Mouse (Mus musculus): ENCODE data around the gene Tcirg1. TPM values are rescaled to one million over a fixed set of nuclear protein-coding genes. Genes with fewer than 3 reads are reported as not detected.

The Tcirg1 gene
- total RNA-seq, 1 experiment from 2014 or later = 110 TPM

DNA sequence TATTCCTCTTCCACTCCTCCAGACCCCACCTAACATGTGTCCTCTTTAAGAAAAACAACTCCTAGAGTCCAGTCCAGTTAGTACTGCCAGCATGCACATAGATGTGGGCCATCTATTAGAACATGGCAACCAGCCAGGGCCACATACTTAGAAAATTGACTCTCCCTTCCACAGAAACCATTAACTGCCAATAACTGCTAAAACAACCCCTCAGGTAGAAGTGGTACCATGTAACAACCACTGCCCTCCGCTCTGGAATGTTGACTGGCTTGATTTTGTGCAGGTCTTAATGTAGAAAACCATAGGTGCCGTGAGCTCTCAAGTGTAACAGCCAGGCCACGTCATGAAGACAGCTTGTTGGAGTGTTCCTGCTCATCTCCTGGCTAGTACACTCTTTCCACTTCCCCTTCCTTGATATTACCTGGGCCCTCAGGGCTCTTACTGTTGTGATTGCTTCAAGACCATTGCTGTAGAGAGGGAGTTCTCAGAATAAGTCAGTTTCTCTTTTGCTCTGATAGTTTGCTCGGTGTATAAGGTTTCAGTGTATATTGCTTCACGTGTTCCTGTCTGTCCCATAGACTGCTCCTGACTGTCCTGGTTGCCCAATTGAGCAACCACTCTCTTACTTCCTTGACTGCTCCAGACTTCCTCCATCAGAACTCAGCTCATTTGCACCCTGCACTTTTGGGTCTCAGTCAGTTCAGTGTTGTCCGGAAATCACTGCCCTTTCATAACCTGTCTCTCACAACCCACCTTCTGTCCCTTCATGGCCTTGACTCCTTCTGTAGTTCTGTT lies 26.7 kb downstream of the Tcirg1 start:
- peak in 1 of 2 experiments; percentile 39; a peak in 1 of 4 replicates for ATAC-seq (replicated peaks in 1 of 2; ENCODE audit: insufficient read depth in 1 of 2, low FRiP score in 2 of 2, low TSS enrichment in 1 of 2, low read depth in 1 of 2, poor library complexity in 2 of 2, severe bottlenecking in 2 of 2)

DNA sequence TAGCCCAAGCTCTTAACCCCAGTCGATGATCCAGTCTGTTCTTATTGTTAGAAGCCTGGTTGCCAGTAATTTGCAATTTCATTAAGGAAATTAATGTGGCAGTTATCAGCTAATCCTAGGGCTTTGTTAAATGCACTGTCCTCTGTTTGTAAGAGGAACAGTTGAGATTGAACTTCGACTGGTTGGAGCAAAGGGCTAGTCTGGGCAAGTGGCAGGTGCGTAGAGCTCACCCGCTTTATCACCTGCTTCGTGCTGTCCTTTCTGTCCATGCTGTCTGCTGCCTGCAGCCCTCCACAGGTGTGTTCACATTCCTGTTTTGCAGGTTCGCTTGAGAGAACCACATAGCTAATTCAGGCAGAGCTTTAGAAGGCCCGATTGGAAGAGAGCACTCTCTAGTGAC lies 31.9 kb downstream of the Tcirg1 start:
- no peak for ATAC-seq (replicated peaks in 1 of 2; ENCODE audit: insufficient read depth in 1 of 2, low FRiP score in 2 of 2, low TSS enrichment in 1 of 2, low read depth in 1 of 2, poor library complexity in 2 of 2, severe bottlenecking in 2 of 2)

DNA sequence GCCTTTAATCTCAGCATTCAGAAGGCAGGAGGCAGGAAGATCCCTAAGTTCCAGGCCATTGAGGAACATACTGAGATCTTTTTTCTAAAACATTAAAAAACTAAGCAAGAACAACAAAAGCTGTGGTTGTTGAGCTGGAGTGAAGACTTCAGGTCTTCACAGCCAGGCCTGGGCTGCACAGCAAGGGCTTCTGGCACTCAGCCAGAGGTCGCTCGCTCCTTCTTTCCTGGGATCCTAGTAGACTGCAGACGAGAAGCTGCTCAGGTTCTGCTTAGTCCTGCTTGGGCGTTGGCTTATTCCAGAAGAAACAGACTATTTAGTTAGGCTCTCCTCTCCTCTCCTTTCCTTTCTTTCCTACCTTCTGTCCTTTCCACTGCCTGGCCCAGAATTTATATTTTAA lies 34.6 kb downstream of the Tcirg1 start:
- ATAC-seq (replicated peaks in 1 of 2; ENCODE audit: insufficient read depth in 1 of 2, low FRiP score in 2 of 2, low TSS enrichment in 1 of 2, low read depth in 1 of 2, poor library complexity in 2 of 2, severe bottlenecking in 2 of 2) = no peak

DNA sequence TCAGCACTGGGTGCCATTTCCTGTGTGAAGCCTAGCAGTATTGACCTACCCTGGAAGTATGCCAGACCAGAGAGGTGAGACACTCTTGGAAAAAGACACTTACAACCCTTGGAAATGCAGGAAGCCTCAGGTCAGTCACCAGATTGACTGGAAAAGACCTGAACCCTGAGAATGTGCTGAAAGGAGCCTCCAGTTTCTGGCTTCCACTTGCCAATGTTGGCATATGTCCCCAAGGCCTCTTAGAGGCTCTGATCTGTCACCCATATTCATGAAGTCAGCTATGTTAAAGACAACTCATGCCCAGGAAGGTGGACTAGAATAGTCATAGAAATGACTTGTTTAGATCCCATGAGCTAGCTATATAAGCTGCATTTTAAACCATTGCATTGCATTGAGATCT lies 35.5 kb downstream of the Tcirg1 start:
- ATAC-seq (replicated peaks in 1 of 2; ENCODE audit: insufficient read depth in 1 of 2, low FRiP score in 2 of 2, low TSS enrichment in 1 of 2, low read depth in 1 of 2, poor library complexity in 2 of 2, severe bottlenecking in 2 of 2) = no peak

DNA sequence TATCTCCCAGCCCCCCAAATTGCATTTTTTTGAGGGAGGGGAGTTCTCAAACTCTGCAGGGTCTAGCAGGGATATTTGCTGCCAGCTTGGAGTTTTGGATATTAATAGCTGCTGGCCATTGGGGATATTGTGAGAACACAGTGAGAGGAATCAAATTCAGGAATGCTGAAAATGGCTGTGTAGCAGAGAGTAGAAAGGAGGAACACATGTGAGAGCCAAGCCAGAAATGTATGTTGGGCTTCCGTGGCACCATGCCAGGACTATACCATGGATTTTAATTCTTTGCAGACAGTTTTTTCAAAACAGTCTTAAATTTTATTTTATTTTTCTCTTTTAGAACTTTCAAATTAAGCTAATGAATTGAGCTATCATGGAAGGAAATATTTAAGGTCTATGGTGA lies 38.6 kb downstream of the Tcirg1 start:
- no peak for ATAC-seq (replicated peaks in 1 of 2; ENCODE audit: insufficient read depth in 1 of 2, low FRiP score in 2 of 2, low TSS enrichment in 1 of 2, low read depth in 1 of 2, poor library complexity in 2 of 2, severe bottlenecking in 2 of 2)

DNA sequence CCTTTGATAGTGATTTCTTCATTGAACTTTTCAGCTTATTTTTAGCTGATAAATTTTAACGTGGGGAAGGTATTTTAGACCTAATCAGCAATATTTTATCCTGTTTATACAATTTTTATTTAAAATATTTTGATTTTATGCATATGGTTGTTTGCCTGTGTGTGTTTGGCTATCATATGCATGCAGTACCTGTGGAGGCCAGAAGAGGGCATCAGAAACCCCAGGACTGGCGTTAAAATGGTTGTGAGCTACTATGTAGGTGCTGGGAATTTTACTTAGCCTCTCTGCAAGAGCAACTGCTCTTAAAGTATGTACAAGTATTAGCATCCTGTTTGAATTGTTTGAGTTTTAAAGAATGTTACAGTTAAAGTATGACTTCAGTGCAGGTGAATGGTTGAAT lies 42.0 kb downstream of the Tcirg1 start:
- ATAC-seq (replicated peaks in 1 of 2; ENCODE audit: insufficient read depth in 1 of 2, low FRiP score in 2 of 2, low TSS enrichment in 1 of 2, low read depth in 1 of 2, poor library complexity in 2 of 2, severe bottlenecking in 2 of 2) = no peak

DNA sequence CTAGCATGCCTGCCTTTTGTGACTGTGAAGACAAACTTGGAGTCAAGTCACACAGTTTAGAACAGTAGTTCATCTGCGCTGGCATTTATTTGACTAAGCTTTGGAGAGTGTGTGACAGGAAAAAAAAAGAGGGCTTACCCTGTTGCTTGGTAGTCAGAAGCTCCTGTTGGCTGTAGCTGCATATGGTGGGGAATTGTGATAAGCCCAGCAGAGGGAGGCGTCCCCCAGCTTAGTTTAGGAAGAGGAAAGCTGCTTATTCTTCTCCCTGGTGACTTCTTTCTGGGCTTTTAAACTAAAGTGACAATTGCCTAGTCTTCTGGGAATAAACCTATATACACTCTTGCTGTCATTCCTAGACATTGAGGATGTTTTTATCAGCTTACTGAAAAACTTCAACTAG lies 44.2 kb downstream of the Tcirg1 start:
- no peak for ATAC-seq (replicated peaks in 1 of 2; ENCODE audit: insufficient read depth in 1 of 2, low FRiP score in 2 of 2, low TSS enrichment in 1 of 2, low read depth in 1 of 2, poor library complexity in 2 of 2, severe bottlenecking in 2 of 2)

DNA sequence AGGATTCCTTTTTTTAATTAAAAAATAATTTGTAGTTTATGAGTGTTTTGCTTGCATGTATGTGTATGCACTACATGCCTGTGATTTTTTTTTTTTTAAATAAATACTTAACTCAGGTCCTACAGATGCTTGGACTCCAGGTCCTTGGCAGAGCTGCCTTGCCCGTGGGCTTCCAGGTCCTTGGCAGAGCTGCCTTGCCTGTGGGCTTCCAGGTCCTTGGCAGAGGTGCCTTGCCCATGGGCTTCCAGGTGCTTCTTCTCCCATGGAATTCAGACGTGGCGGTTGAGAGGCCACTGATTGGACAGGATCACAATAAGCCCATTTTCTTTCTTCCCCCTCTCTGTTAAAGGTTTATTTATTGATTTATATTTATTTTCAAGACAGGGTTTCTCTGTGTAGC lies 49.7 kb downstream of the Tcirg1 start:
- ATAC-seq (replicated peaks in 1 of 2; ENCODE audit: insufficient read depth in 1 of 2, low FRiP score in 2 of 2, low TSS enrichment in 1 of 2, low read depth in 1 of 2, poor library complexity in 2 of 2, severe bottlenecking in 2 of 2) = no peak

DNA sequence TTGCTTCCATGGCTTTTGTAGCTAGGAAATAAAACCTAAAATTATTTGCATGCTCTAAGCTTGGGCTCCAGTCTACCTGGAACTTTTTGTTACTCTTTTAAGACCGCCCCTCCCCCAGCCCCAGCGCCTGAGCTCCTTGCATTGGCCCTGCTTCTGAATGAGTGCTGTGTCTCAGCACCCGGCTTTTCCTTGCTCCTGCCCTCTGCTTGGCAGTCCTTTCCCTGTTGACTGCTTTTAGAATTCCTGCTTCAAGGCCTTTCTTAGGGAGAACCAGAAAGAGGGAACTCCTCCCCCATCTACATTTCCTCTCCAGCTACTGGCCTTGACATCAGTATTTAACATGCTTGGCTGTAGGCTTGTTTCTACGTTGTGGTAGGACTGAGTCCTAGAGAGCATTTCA lies 51.3 kb downstream of the Tcirg1 start:
- no peak for ATAC-seq (replicated peaks in 1 of 2; ENCODE audit: insufficient read depth in 1 of 2, low FRiP score in 2 of 2, low TSS enrichment in 1 of 2, low read depth in 1 of 2, poor library complexity in 2 of 2, severe bottlenecking in 2 of 2)

DNA sequence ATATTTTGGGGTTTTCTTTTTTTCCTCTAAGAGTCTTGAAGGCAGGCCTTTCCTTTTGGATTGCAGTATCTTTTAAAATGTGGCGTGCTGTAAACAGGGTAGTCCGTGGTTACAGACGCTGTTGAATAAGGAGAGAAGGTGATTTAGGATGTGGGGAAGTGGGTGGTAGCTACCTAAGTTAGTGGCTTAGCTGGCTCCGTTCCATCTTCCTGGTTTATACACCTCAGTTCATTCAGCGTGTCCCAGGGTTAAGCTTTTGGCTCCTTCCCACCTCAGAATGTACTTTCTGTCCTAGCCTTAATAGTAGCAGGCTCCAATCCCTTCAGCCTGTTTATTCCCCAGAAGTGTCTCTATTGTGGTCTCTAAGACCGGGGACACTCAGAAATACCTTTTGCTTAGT lies 51.8 kb downstream of the Tcirg1 start:
- no peak for ATAC-seq (replicated peaks in 1 of 2; ENCODE audit: insufficient read depth in 1 of 2, low FRiP score in 2 of 2, low TSS enrichment in 1 of 2, low read depth in 1 of 2, poor library complexity in 2 of 2, severe bottlenecking in 2 of 2)

DNA sequence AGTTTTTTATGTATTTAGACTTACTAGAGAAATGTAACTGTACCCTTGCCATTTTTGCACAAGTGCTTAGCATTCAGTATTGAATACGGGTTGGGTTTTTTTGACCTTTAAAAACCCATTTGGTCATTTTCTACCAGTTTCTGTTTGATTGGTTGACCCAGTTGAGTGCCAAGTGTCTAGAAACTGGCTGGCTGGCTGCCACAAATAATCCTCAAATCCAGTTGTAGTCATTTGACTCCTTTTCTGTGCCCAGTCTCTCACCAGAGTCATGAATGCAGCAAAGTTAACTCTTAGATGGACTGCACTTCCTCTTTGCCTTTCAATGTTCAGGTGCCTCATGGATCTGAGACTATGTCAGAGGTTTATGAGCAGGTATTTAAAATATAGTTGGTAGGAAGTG lies 53.0 kb downstream of the Tcirg1 start:
- ATAC-seq (replicated peaks in 1 of 2; ENCODE audit: insufficient read depth in 1 of 2, low FRiP score in 2 of 2, low TSS enrichment in 1 of 2, low read depth in 1 of 2, poor library complexity in 2 of 2, severe bottlenecking in 2 of 2) = no peak

DNA sequence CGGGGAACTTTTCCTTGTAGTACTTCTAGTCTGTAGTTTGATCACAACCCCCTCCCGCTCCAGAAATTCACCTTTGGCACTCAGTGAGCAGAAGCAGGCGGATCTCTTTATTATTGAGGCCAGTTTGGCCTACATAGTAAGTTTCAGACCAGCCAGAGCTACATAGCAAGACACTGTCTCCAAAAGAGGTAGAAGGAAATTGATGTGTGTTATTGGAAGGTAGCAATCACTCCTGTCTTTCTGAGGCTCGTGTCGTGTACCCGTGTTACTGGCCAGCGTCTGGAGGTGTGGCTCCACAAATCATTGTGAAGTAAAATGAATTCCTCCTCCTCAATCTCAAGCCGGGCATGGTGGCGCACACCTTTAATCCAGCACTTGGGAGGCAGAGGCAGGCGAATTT lies 53.8 kb downstream of the Tcirg1 start:
- ATAC-seq (replicated peaks in 1 of 2; ENCODE audit: insufficient read depth in 1 of 2, low FRiP score in 2 of 2, low TSS enrichment in 1 of 2, low read depth in 1 of 2, poor library complexity in 2 of 2, severe bottlenecking in 2 of 2) = no peak

DNA sequence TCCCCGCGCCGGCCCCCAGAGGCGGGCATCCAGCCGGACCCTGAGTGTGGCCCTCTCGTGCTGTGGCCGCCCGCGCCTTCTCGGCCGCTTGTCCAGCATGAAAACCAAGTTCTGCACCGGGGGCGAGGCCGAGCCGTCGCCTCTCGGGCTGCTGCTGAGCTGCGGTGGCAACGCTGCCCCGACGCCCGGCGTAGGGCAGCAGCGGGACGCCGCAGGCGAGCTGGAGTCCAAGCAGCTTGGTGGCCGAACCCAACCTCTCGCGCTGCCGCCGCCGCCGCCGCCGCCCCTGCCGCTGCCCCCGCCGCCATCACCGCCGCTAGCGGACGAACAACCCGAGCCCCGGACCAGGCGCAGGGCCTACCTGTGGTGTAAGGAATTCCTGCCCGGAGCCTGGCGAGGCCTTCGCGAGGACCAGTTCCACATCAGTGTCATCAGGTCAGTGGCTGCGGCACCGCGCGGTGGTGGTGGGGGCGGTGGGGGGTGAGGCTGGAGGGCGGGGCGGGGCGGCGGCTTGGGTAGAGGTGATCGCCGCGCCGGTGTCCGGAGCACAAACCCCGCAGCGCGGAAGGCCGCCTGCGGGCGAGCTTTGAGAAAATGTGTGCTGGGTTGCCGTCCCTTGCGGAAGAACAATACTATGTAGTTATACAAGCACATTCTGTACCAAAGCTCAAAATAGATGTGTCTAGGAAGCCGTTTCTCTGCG lies 54.8 kb downstream of the Tcirg1 start:
- peak in 1 of 2 experiments; percentile 3; a peak in 1 of 4 replicates for ATAC-seq (replicated peaks in 1 of 2; ENCODE audit: insufficient read depth in 1 of 2, low FRiP score in 2 of 2, low TSS enrichment in 1 of 2, low read depth in 1 of 2, poor library complexity in 2 of 2, severe bottlenecking in 2 of 2)

DNA sequence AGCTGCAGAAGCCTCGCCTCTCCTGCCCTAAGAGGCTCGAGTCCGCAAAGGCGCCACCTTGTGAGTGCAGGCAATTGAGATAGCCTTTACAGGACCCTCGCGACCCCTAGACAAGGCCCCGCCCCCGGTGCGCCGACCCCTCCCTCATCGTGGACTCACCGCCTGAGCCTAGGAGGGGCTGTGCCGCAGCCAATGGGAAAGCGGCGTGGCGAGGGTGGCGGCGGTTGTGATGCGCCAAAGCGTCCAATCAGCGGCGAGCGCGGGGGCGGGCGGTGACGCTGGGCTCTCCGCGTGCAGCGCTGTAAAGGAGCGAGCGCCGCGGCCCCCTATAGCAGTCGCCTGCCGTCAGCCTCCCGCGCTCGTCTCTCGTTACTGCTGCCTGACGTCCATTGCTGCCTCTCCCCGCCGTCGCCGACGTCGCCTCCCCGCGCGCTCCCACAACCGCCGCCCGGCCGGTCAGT lies 55.4 kb downstream of the Tcirg1 start, which contains the start of gene Chka:
Gene Chka (plus strand): TSS at position 272 of the 461 bp plus-strand sequence.
- ATAC-seq (replicated peaks in 1 of 2; ENCODE audit: insufficient read depth in 1 of 2, low FRiP score in 2 of 2, low TSS enrichment in 1 of 2, low read depth in 1 of 2, poor library complexity in 2 of 2, severe bottlenecking in 2 of 2) = peak; percentile 85 to 95

DNA sequence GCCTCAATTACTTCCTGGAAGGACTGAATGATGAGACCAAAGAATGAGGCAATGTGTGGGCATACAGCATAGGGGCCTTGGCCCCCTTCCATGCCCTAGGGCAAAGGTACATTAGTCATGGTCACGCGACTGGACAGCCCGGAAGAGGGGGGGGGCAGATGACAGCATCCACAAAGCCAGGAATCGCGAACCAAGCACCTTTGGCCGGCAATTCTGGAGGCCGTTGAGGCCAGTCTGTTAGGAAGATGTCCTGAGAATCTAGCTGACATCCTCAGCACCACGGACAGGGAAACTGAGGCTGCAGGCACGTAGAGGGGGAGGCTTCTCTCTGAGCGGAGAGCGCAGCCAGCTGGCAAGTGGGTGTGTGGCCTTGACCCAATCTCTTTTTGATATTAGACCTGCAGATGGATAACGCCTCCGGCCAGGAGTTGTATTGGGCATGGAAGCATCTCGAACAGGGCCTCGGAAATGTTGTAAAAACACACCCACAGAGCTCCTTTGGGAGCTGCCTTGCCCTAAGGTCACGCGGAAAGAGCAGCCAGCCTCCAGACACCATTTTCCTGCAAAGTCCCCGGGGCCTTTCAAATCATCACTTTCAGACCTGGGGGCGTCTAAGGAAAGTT lies 56.0 kb downstream of the Tcirg1 start:
- 0 out of 4 replicates have a peak, but pooled peaks of 1 of the 2 experiments have one; percentile 9 for ATAC-seq (replicated peaks in 1 of 2; ENCODE audit: insufficient read depth in 1 of 2, low FRiP score in 2 of 2, low TSS enrichment in 1 of 2, low read depth in 1 of 2, poor library complexity in 2 of 2, severe bottlenecking in 2 of 2)

DNA sequence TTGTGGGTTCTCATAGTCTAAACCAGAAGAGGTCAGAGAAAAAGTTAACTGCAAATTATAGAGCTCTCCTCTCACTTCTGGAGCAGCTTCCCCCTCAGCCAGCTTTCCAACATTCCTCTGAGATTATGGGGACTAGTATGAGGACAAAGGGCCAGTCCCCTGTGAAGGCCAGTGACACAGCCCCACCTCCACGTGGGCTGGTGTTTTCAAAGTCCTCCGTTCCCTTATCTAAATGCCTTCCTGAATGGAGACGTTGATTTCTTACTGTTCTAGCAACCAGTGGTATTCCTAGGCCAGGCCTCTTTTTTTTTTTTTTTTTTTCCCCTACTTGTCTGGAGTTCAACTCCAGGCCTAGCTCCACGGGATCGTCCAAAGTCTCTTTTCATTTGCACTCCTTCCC lies 56.9 kb downstream of the Tcirg1 start:
- ATAC-seq (replicated peaks in 1 of 2; ENCODE audit: insufficient read depth in 1 of 2, low FRiP score in 2 of 2, low TSS enrichment in 1 of 2, low read depth in 1 of 2, poor library complexity in 2 of 2, severe bottlenecking in 2 of 2) = no peak

DNA sequence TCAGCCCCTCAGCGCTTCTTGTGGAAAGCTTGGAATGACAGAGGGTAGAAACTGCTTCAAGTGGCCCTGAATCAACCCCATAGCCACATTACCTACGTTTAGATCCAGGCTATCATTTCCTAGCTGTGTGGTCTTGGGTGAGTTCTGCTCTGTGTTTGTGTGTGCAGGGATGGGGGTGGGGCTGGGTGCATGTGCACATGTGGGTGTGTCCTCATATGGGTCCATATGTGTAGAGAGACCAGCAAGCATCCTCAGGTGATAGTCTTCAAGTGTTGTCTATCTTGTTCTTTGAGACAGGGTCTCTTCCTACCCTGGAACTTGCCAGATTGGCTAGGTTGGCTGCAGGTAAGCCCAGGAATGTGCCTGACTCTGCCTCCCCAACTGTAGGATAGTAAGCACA lies 57.7 kb downstream of the Tcirg1 start:
- ATAC-seq (replicated peaks in 1 of 2; ENCODE audit: insufficient read depth in 1 of 2, low FRiP score in 2 of 2, low TSS enrichment in 1 of 2, low read depth in 1 of 2, poor library complexity in 2 of 2, severe bottlenecking in 2 of 2) = no peak

DNA sequence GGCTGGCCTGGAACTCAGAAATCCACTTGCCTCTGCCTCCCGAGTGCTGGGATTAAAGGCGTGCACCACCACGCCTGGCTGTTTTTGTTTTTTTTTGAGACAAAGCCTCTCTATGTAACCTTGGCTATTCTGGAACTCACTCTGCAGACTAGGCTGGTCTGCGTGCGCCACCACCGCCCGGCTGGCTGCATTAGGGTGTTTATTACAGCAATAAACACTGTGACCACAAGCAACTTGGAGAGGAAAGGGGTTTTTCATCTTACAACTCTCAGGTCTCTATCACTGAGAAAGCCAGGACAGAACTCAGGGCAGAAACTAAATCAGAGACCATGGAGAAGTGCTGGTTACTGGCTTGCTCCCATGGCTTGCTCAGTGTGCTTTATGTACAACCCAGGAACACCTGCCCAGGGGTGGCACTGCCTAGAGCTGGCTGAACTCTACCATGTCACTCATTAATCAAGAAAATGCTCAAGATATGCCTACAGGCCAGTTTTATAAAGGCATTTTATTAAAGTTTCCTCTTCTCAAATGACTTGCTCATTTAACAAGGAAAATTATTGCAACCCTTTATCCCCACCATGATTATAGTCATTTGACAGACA lies 58.6 kb downstream of the Tcirg1 start:
- ATAC-seq (replicated peaks in 1 of 2; ENCODE audit: insufficient read depth in 1 of 2, low FRiP score in 2 of 2, low TSS enrichment in 1 of 2, low read depth in 1 of 2, poor library complexity in 2 of 2, severe bottlenecking in 2 of 2) = no peak
